19 mouse cellular contexts compared by ENCODE assay signal in the genomic region with DNA sequence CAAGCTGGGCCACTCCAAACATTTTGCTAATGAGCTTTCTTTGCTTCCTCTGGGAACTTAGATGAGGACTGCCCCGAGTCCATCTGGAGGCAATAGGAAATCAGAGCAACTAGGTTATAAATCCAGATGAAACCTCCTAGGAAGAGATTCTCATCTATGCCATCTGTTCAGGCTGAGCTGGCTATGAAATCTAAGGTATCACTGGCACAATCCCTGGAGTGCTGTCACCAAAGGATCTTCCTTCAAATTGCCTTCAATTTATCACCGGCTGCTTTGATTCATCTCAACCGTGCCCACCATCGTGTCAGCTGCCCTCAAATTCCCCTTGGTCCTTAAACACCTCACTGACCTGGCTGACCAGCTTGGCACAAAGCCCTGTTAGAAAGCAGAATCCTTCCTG.
DNase-seq lines count a peak whose midpoint lies in the region; ATAC-seq lines count a peak whose summit lies in the region.
"Had no signal": no experiment of that assay in that cellular context is flagged by ENCODE, and none has a peak within 500 bp of the region (broad histone marks: within the 10 kb centered on the region; RNA-seq: fewer than 3 reads in every experiment).

No protein-coding gene starts in this region.

- peak; percentile 56; the same call in 1 of the 2 replicates for ATAC-seq in hindbrain, embryonic 14.5 days (ENCODE audit: low FRiP score)
- no peak for ATAC-seq in hindbrain, embryonic 12.5 days (ENCODE audit: low FRiP score)
- ATAC-seq: intestine, embryonic 15.5 days had no signal

- no peaks in the 10 kb centered on the region for H3K36me3 ChIP-seq in hindbrain, embryonic 14.5 days (replicated peaks; ENCODE audit: control insufficient read depth, insufficient read depth)
- no peaks in the 10 kb centered on the region for H3K36me3 ChIP-seq in hindbrain, embryonic 12.5 days
- H3K36me3 ChIP-seq: embryonic facial prominence, embryonic 10.5 days; intestine, embryonic 15.5 days; limb, embryonic 12.5 days; liver, embryonic 13.5 days; lung, embryonic 15.5 days; midbrain, embryonic 12.5 days had no signal

- H3K4me3 ChIP-seq in hindbrain, embryonic 14.5 days (replicated peaks; ENCODE audit: low read length): no peak overlapping the region
- H3K4me3 ChIP-seq in hindbrain, embryonic 12.5 days: no peak overlapping the region
- H3K4me3 ChIP-seq: embryonic facial prominence, embryonic 10.5 days; intestine, embryonic 15.5 days; layer of hippocampus, adult 2 months; limb, embryonic 12.5 days; liver, embryonic 13.5 days; lung, embryonic 15.5 days; midbrain, embryonic 12.5 days had no signal

- H3K9me3 ChIP-seq in hindbrain, embryonic 14.5 days (ENCODE audit: control insufficient read depth, low read length): no peaks in the 10 kb centered on the region
- no peaks in the 10 kb centered on the region for H3K9me3 ChIP-seq in hindbrain, embryonic 12.5 days (replicated peaks)
- H3K9me3 ChIP-seq: embryonic facial prominence, embryonic 10.5 days; intestine, embryonic 15.5 days; limb, embryonic 12.5 days; liver, embryonic 13.5 days; lung, embryonic 15.5 days; midbrain, embryonic 12.5 days had no signal

- H3K4me2 ChIP-seq in hindbrain, embryonic 14.5 days (replicated peaks): no peak overlapping the region
- H3K4me2 ChIP-seq in hindbrain, embryonic 12.5 days (replicated peaks): no peak overlapping the region
- H3K4me2 ChIP-seq: intestine, embryonic 15.5 days; limb, embryonic 12.5 days; liver, embryonic 13.5 days; lung, embryonic 15.5 days; midbrain, embryonic 12.5 days had no signal

- no peak overlapping the region for H3K27ac ChIP-seq in hindbrain, embryonic 14.5 days
- H3K27ac ChIP-seq in hindbrain, embryonic 12.5 days: no peak overlapping the region
- H3K27ac ChIP-seq: embryonic facial prominence, embryonic 10.5 days; intestine, embryonic 15.5 days; kidney, postnatal 0 days; layer of hippocampus, adult 2 months; limb, embryonic 12.5 days; liver, embryonic 13.5 days; lung, embryonic 15.5 days; macrophage; midbrain, embryonic 12.5 days had no signal

- peaks cover 9% of the 10 kb centered on the region; the same call in 1 of the 2 replicates for H3K4me1 ChIP-seq in hindbrain, embryonic 14.5 days (replicated peaks; ENCODE audit: control insufficient read depth, insufficient read depth, low read length)
- H3K4me1 ChIP-seq in hindbrain, embryonic 12.5 days: peaks cover 8% of the 10 kb centered on the region; the same call in 1 of the 2 replicates
- H3K4me1 ChIP-seq: intestine, embryonic 15.5 days; limb, embryonic 12.5 days; liver, embryonic 13.5 days; lung, embryonic 15.5 days had no signal

- H3K9ac ChIP-seq in hindbrain, embryonic 14.5 days: no peak overlapping the region
- no peak overlapping the region for H3K9ac ChIP-seq in hindbrain, embryonic 12.5 days
- H3K9ac ChIP-seq: intestine, embryonic 15.5 days; limb, embryonic 12.5 days; liver, embryonic 13.5 days; lung, embryonic 15.5 days; midbrain, embryonic 12.5 days had no signal

- DNase-seq in hindbrain, embryonic 14.5 days (ENCODE audit: low spot score): peak; percentile 35
- peak; percentile 27 for DNase-seq in MN1 (ENCODE audit: low spot score)
- peak; percentile 15 for DNase-seq in cerebellum, adult 11-12 months
- DNase-seq in cerebellum, postnatal 25 days: peak; percentile 59 to 68
- DNase-seq in frontal cortex, adult 2 months (ENCODE audit: extremely low spot score in 1 of 2, low spot score in 1 of 2): no peak
- DNase-seq in kidney, adult 18-20 months: no peak
- no peak for DNase-seq in heart, adult 18-20 months
- DNase-seq: gastrocnemius, postnatal 14 days; liver, embryonic 13.5 days; thymus, postnatal 25 days had no signal

- no peaks in the 10 kb centered on the region for H3K27me3 ChIP-seq in hindbrain, embryonic 14.5 days (ENCODE audit: control insufficient read depth, insufficient read depth, low read length)
- H3K27me3 ChIP-seq in hindbrain, embryonic 12.5 days: no peaks in the 10 kb centered on the region
- H3K27me3 ChIP-seq: intestine, embryonic 15.5 days; limb, embryonic 12.5 days; liver, embryonic 13.5 days; lung, embryonic 15.5 days; midbrain, embryonic 12.5 days had no signal

- 36% methylated on average over 4 of the region's 4 CpGs for WGBS in hindbrain, embryonic 14.5 days
- WGBS in hindbrain, embryonic 12.5 days: 65% methylated on average over 4 of the region's 4 CpGs

Comparison
In these comparisons a context has a peak if more than half of its experiments do, and no peak if none do; other contexts are left out.
1. DNase-seq: peak in hindbrain, embryonic 14.5 days (single experiment), MN1 (single experiment), cerebellum, adult 11-12 months (single experiment) and cerebellum, postnatal 25 days (2 of 2); none in frontal cortex, adult 2 months (0 of 2), kidney, adult 18-20 months (single experiment) and heart, adult 18-20 months (0 of 2).